Mouse (Mus musculus): ENCODE results near the gene Ctcf.

The Ctcf gene

DNA sequence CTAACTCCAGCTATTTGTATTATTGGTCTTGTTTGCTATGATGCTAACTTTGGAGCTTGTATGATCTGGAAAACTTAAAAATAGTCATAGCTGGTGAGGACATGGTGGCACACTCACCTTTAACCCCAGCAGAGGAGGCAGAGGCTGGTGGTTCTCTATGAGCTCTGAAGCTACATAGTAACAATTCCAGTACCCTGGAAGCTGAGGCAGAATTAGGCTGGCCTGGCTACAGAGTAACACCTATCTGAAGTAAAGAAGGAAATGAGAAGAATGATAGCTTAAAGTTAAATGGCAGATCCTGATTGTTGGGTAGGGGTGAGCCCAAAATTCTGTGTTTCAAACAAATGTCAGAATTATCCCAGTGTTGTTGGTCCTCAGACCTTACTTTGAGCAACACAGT lies 21.3 kb downstream of the Ctcf start:
- no peak for DNase-seq (ENCODE audit: low spot score)

DNA sequence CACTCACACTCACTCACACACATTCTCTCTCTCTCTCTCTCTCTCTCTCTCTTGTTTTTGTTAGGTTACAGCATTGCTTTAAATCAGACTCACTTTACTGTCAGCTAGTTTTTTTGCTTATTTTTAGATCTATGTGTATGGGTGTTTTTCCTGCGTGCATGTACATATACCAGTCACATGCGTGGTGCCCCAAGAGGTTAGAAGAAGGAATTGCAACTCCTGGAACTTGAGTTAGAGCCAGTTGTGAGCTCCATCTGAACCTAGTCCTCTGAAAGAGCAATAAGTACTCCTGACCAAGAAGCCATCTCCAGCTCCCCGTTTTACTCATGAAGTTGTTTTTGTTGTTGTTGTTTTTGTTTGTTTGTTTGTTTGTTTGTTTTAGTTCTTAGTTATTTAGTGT lies 24.8 kb downstream of the Ctcf start:
- DNase-seq (ENCODE audit: low spot score): no peak

DNA sequence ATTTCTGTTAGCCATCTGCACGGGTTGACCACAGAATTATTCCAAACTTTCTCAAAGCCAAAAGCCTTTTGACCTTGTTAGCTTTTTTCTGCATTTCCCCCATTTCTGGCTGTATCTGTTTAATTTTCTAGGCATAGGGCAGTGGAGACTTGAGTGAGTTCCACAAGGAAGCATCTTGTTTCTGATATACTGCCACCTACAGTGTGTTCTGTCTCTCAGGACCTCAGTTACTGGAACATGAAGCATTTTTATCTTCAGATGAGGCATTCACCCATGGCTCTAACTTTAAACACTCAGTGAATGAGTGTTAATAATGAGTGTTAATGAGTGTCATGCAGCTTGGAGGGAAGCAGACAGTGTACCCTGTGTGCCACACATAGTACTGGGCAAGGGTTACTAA lies 41.5 kb downstream of the Ctcf start:
- no peak for DNase-seq (ENCODE audit: low spot score)

DNA sequence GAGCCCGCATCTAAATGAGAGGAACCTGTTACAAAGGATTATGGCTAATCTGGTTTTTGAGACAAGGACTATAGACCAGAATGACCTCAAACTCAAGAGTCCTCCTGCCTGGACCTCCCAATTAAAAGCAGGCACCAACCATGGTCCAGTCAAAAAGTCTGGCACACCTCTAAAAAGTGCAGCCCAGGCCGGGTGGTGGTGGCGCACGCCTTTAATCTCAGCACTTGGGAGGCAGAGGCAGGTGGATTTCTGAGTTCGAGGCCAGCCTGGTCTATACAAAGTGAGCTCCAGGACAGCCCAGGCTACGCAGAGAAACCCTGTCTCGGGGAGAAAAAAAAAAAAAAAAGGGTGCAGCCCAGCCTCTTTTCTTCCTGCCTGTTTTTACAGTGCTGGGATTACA lies 49.0 kb downstream of the Ctcf start:
- DNase-seq (ENCODE audit: low spot score): no peak

DNA sequence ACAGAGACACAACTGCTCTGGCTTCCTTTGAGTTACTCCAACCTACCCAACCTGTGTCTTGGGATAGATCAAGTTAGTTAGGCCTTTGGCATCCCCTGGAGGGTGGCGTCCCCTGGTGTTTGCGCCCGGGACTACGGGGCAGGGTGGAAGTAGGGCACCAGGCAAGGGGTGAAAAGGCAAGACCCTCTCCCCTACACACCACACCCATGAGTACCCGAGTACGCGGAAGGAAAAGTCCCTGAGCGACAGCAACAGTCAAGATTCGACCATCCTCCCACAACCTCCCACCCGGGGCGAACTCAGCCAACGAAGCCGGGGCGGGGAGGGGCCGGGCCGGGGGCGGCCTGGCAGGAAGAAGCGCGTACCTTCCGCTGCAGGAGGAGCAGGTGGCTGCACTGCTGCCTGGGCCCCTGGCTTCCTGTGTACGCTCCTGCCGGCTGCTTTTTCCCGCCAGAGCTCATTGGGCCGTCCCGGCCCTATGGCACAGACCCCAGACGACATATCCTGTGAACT lies 49.5 kb downstream of the Ctcf start, which contains the start of gene Carmil2:
Gene Carmil2 (plus strand): TSS at position 479 of the 513 bp plus-strand sequence.
- peak; percentile 57 for DNase-seq (ENCODE audit: low spot score)

DNA sequence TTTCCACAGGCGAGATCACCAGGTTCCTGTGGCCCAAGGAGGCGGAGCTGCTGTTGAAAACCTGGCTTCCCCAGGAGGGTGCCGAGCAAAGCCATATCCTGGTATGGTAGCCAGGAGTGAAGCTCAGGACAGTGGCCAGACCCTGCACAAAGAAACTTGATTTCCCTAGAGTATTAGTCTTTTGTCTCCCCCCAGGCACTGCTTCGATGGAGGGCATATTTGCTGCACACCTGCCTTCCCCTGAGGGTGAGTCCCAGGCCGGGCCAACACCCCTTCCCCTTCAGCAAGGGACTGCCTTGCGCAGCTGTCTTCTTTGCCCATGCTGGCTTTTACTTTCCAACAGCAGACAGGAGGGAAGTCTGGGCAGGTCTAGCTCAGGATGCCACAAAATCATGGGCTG lies 50.2 kb downstream of the Ctcf start:
- no peak for DNase-seq (ENCODE audit: low spot score)

DNA sequence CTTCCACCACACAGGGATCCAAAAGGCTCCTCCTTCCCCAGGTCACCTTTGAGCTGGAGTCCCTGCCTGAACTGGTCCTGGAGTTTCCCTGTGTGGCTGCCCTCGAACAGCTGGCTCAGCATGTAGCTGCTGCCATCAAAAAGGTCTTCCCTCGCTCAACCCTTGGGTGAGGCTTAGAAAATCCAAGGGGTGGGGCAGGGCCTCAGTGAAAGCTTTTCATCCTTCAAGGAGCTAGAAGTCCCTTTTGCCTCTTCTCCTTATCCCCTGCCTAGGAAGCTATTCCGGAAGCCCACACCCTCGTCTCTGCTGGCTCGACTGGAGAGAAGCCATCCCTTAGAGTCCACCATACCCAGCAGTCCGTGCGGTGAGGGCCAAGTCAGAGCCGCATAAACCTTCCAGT lies 51.1 kb downstream of the Ctcf start:
- DNase-seq (ENCODE audit: low spot score): no peak

DNA sequence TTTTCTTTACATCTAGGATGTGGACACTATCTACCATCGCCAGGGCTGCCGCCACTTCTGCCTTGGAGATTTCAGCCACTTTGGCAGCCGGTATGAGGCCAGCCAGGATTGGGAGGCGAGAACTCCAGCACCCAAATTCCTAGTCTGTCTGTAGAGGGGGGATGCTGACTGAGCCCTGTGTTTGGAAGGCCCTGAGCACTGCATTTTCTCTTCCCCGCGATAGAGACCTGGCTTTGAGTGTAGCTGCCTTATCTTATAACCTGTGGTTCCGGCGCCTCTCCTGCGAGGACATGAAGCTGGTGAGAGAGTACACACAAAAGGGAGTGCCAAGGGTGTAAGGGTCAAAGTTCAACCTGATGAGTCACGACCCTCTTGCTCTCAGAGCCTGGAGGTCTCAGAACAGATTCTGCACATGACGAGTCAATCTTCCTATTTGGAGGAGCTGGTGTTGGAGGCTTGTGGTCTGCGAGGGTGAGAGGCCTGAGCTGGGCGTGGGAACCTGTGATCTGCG lies 51.9 kb downstream of the Ctcf start:
- DNase-seq (ENCODE audit: low spot score): no peak

DNA sequence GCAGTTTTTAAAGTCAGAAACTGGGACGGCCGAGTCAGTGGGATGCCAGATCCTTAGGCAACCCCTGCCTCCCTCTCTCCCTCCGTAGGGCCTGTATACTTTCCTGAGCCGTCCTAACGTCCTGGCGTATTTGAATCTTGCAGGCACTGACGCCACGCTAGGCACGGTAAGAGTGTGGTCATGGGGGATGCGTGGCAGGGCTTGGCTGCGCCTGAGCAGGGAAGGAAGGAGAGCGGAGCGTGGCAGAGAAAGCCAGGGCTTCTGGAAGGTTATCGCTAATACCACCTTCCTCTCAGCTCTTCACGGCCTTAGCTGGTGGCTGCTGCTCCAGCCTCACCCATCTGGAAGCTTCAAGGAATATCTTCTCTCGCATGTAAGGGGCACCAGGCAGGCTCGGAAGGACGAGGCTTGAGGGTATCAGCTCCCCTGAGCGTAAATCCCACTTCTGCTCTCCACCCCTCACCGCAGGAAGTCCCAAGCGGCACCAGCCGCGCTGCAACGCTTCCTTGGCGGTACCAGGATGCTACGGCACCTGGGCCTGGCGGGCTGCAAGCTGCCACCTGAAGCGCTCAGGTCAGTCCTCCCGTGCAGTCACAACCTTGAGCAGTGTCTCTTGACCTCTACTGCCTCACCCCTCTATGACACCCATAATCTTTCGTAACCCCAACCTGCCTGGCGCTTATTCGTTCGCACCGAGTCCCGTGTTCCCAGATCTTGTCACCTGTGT lies 53.1 kb downstream of the Ctcf start:
- no peak for DNase-seq (ENCODE audit: low spot score)

DNA sequence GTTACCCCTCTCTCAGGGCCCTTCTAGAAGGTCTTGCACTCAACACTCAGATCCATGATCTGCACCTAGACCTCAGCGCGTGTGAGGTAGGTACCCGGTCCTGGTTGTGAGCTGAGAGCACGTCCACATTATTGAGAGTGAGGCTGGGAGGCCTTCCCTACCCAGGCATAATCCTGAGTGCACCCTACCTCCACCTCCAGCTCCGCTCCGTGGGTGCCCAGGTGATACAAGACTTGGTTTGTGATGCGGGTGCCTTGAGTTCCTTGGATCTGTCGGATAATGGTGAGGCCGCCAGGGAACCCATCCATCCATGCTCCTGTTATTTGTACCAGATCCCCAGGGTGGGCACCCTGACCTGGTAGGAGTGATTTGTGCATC lies 53.6 kb downstream of the Ctcf start:
- no peak for DNase-seq (ENCODE audit: low spot score)

DNA sequence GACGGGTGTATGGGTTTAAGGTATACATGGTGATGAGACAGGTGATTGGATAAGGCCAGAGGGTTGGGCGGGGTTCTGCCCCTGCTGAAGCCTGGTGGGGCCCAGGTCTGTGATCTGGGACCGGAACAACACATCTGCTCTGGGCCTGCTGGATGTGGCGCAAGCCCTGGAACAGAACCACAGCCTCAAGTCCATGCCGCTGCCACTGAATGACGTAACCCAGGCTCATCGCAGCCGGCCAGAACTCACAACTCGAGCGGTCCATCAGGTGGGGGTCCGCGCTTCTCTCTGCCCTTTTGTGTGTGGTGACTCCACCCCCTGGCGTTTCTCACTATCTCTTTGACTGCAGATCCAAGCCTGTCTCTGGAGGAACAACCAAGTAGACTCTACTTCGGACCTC lies 54.6 kb downstream of the Ctcf start:
- DNase-seq (ENCODE audit: low spot score): no peak

DNA sequence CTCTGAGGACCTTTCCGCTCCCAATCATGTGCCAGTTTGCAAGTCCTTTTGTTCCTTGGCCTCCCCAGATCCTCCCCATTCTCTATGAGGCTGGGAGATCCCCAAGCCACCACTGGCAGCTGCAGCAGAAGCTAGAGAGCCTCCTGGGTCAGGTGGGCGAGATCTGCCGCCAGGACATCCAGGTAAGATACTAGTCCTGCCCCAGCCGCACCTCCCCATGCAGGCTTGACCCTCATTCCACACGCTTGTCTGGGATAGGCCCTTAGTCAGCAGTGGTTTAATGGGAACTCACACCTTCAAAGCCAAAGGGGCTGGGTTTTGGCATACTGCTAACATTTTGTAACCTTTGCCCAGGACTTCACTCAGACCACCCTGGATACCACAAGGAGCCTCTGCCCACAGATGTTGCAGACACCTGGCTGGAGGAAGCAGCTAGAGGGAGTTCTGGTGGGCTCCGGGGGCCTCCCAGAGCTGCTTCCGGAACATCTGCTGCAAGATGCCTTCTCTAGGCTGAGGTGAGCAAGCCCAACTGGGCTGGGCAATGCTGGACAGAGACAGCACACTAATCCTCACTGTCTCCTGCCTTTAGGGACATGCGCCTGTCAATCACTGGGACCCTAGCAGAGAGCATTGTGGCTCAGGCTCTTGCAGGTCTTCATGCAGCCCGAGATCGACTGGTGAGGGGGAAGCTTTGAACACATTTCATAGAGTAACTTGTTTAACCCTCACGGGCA lies 56.2 kb downstream of the Ctcf start:
- no peak for DNase-seq (ENCODE audit: low spot score)

DNA sequence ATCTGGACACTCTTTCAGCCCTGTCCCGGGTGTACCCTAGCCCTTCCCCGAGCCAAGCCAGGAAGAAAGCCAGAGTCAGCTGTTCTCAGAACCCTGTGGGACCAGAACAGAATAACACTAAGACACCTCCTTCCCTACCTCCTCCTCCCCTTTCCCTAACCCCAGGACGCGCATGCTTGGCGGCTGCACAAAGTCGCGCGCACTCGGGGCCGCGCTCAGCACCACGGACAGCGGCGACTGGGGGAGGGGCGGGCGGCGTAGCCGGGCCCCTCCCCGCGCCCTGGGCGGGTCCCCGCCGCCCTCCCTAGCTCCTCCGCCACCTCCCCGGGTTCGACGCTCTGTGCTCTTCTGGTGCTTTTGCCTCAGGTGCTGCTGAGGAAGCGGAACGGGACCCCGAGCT lies 57.3 kb downstream of the Ctcf start:
- DNase-seq (ENCODE audit: low spot score): peak; percentile 62

DNA sequence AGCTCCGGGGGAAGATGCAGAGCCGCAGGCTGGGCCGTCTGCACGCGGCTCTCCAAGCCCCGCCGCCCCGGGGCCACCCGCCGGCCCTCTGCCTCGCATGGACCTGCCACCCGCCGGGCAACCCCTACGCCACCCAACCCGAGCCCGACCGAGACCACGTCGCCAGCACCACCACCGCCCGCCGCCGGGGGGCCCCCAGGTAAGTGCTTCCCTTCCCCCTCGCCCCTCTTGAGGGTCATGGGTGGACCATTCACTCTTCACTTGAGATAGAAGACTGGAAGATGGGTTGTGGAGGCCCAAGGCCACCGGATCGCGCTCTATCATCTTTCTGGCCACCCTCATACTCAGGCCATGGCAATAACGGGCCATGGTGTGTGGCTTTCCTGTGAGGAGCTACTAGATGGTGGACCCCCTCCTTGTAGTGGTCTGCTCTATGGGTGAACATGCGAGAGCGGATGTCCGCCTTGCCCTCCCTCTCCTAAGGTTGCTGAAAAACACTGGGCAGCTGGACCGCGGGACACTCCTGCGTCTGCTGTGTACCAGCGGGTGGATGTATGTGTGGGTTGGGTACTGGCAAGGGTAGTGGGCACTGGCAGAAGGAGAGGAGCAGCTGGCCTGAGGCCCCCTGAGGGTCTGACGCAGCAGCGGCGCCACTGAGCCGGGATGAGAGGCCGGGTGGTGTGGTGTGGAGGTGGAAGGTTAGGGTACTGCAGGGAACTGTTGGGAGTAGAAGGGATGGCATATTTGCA lies 57.9 kb downstream of the Ctcf start:
- DNase-seq (ENCODE audit: low spot score): no peak

DNA sequence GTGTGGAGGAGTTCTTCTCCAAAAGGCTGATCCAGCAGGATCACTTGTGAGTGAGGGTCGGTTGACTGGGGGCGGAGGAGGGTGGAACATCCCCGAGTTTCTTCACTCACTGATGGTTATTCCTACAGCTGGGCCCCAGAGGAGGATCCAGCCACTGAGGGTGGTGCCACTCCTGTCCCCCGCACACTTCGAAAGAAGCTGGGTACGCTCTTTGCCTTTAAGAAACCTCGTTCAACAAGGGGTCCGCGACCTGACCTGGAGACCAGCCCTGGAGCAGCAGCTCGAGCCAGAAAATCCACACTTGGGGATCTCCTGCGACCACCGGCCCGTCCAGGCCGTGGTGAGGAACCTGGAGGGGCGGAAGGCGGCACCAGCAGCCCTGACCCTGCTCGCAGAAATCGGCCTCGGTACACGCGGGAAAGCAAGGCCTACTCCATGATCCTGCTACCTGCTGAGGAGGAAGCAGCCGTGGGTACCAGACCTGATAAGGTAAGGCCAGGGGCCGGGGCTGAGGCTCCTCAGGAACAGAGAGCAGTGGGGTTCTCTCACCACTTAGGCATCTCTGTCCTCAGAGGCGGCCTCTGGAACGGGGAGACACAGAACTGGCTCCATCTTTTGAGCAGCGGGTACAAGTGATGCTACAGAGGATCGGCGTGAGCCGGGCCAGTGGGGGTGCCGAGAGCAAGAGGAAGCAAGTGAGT lies 58.9 kb downstream of the Ctcf start:
- DNase-seq (ENCODE audit: low spot score): no peak

DNA sequence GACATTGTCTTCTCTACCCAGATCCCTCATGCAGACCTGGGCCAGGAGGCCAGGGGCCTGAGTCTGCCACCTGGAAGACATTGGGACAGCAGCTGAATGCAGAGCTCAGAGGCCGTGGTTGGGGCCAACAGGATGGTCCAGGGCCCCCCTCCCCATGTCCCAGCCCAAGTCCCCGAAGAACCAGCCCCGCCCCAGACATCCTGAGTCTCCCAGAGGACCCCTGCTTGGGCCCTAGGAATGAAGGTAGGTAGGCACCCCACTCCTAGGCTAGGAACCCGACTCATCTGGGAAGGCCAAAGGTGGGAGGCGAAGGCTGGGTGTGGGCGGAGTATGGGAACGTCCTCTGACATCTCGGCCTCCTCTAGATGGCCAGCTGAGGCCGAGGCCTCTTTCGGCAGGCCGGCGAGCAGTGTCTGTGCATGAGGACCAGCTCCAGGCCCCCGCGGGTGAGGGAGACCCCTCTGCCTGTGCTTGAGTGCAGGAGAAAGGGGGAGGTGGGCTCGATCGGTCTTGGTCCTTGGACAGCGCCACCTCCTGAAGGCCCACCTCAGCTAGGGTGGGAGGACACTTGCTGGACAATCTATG lies 60.9 kb downstream of the Ctcf start:
- no peak for DNase-seq (ENCODE audit: low spot score)

DNA sequence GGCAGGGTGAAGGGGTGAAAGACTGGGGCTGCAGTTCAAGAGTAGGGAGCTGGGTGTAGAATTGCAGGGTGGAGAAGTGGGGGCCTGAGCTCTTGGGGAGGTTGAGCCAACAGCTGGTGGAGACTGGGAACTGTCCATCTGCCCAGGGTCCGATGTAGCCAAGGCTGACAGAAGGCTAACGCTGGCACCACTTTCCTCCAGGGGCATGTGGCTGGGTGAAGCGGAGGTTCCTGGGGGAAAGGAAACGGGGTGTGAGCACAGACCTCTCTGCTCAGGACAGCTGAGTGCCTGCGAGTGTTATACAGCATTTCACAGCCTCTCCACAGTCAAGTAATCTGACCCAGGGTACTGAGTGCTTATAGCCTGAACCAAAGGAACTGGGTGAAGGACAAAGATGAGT lies 62.4 kb downstream of the Ctcf start:
- DNase-seq (ENCODE audit: low spot score): no peak

DNA sequence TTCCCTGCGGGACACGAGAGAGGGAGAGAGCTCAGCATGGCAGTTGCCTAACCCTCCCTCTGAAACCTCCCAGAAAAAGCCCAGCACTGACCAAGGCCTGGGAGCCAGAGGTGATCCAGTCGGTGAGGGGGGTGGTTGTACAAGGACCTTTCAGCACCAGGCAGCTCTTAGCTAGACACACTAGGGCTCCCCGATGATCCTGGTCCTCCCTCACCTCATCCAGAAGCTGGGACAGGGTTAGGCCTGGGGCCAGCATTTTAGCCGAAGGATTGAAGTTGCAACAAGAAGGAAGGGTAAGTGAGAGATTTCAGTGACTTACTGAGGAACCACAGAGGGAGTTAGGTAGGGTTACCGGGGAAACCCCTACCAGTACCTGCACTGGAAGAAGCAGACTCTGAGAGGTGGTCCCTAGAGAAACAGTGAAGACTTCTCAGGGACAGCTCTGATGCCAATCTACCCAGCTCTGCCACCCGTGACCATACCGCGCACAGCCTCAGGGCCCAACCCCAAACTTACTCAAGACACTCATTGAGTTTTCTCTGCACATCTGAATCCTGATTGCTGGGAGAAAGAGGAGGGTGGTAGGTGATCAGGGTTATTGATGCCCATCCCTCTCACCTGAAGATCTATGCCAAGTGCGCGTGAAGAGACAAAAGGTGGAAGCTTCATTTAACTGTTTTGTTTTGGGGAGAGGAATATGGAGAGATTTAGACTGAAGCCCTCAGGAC lies 63.3 kb downstream of the Ctcf start:
- no peak for DNase-seq (ENCODE audit: low spot score)

DNA sequence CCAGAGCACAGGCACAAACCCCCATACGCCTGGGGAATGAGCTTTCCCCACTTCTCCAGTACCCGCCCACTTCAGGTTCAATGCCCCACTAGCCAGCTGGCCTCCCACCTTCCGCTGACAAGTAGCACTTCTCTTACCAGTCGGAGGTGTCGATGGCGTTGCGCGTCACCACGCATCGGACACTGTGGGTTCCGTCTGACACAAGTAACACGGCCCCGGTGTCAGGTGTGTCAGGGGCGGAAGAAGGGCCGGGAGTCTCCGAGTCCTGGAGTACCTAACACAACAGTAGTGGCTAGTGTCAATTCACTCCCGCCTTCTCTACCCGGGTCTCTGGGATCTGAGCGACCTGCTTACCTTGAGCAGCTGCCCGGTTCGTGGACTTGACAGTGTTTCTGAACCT lies 64.2 kb downstream of the Ctcf start:
- no peak for DNase-seq (ENCODE audit: low spot score)

DNA sequence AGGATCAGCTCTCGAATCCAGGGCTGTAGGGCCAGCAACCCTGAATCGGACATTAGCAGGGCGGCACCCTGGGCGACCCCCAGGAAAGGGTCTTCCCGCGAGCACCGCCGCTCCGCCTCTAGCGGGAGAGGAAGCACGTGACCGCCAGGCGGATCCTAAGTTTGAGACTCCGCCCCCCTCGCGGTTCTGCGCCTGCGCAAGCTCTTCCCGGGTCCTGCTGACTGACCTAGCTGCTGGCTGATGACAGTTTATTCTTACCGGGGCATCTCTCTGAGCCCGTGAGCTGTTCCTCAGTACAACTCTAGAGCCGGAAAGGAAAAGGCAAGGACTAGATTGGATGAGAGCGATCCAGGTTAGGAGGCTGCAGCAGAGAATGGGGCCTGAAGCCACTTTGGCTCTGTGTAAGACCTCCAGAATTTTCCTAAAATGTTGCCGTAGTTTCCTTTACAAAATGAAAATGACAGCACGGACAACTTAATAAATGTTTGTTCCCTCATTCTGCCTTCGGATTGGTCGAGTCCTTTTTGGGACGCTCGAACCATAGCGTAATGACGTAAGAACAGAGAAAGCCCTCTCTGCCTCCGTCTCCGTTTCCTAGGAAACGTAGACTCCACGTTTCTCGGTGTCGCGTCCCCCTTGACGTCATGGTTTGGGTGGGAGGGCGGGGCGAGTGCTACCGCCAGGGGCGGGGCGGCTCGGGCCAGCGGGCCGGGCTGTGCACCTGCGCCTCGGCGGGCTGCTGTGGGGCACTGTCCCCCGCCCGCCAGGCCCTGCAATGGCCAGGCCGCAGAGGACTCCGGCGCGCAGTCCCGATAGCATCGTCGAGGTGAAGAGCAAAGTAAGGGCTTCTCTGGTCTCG lies 64.8 kb downstream of the Ctcf start, which contains the start of the genes Acd and Pard6a:
Gene Acd (minus strand): TSS at position 137 of the 859 bp plus-strand sequence.
Gene Pard6a (plus strand): TSS at position 183 of the 859 bp plus-strand sequence.
- peak; percentile 98 for DNase-seq (ENCODE audit: low spot score)

Data from urinary bladder, postnatal 25 days (tissue).